Mouse (Mus musculus) heart, embryonic 11.5 days (tissue): ENCODE measurements around the gene Dda1. TPM values are rescaled to one million over a fixed set of nuclear protein-coding genes. Genes with fewer than 3 reads are reported as not detected.

ENCODE experiments used
- ATAC-seq: fragments of 200-750 bp; cut with Nextera tagmentation; replicated peaks from 2 replicates; pipeline ENCODE4 v1.8.0; 2017; ENCODE audit warnings: moderate library complexity; ENCODE audit not compliant: insufficient number of reproducible peaks, low FRiP score, low TSS enrichment
- H3K27ac ChIP-seq: fragments of 300-500 bp; sonication (generic); 2 replicates; pipeline ENCODE4 v1.5.1; 2014; ENCODE audit warnings: mild to moderate bottlenecking, low read depth, low read length
- H3K27me3 ChIP-seq: fragments of 300-500 bp; sonication (generic); 2 replicates; pipeline ENCODE4 v1.6.1; 2014; ENCODE audit warnings: mild to moderate bottlenecking, low read length, mixed read lengths; ENCODE audit not compliant: control insufficient read depth, insufficient read depth
- H3K36me3 ChIP-seq: fragments of 300-500 bp; sonication (generic); 2 replicates; pipeline ENCODE4 v1.6.1; 2014; ENCODE audit warnings: mild to moderate bottlenecking, low read length, moderate library complexity, mixed read lengths; ENCODE audit not compliant: control insufficient read depth, insufficient read depth
- H3K4me1 ChIP-seq: fragments of 300-500 bp; sonication (generic); 2 replicates; pipeline ENCODE4 v1.6.1; 2014; ENCODE audit warnings: low read length; ENCODE audit not compliant: control insufficient read depth, insufficient read depth
- H3K4me2 ChIP-seq: fragments of 300-500 bp; sonication (generic); 2 replicates; pipeline ENCODE4 v1.6.1; 2014; ENCODE audit warnings: mild to moderate bottlenecking, moderate library complexity
- H3K4me3 ChIP-seq: fragments of 300-500 bp; sonication (generic); 2 replicates; pipeline ENCODE4 v1.5.1; 2014; ENCODE audit warnings: low read depth, low read length
- H3K9ac ChIP-seq: fragments of 300-500 bp; sonication (generic); 2 replicates; pipeline ENCODE4 v1.6.1; 2014; ENCODE audit warnings: mild to moderate bottlenecking, low read depth, low read length, moderate library complexity
- H3K9me3 ChIP-seq: fragments of 300-500 bp; sonication (generic); replicated peaks from 2 replicates; pipeline ENCODE4 v1.6.1; 2016; ENCODE audit warnings: low read length; ENCODE audit not compliant: control insufficient read depth
- WGBS: fragments of 180-500 bp; shearing (Covaris S2); extraction: QIAGEN DNeasy Blood & Tissue Kit; methylation state at CpG from one replicate; pipeline ENCODE4 v1.1.7; 2014; ENCODE audit not compliant: insufficient replicate concordance; 5-methylcytosine and 5-hydroxymethylcytosine counted together
- polyA plus RNA-seq: library from polyadenylated mRNA; unstranded; fragments of >200 nt; fragmentation: Nextera tagmentation; extraction: Ambion mirVana; gene quantifications from 2 replicates; pipeline ENCODE4 v1.2.1, GENCODE M21; 2014

The Dda1 gene
- polyA plus RNA-seq, 1 experiment from 2014 or later = 95.9 TPM

DNA sequence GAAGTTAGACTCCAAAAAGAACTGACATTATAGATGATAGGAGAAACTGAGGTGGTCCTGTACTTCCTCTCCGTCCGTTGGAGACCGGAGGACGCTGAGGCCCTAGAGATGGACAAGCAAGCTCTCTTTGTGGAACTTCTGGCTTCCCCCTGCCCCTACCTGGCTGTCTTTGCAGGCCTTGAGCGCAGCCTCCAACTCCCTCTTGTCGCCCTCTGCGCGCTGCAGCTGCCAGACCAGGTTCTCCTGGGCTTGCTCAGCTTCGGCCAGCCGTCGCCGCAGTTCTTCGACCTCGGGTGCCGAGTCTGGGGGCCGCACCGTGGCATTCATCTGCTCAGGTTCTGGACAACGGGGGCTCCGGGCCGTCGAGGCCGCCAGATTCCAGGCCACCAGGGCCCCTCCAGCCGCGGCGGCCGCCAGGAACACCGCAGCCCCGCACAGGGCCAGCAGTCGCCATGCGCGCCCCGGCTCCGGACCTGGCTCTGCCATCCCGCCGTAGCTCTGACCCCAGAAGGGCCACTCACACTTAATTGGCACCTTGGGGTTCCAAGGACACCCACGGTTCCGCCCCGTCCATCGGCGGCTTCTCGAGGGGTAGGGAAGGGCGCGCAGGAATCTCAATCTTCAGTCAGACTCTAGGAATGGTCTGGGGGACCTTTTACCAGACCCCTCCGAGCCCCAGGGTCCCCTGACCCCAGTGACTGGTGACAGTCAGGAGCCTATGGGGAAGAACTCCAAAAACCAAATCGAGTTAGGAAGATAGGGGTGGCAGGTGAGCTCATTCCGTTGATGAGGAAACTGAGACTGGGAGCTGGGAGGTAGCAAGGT lies 56.4 kb downstream of the Dda1 start, which contains the start of gene Ccdc194:
TSS of gene Ccdc194 (minus strand) at position 486 of the 825 bp plus-strand sequence.
- no peaks in the 10 kb centered on the region for H3K36me3 ChIP-seq
- no peak for ATAC-seq
- H3K4me3 ChIP-seq = peak within 1 kb of the TSS; percentile 20
- H3K4me2 ChIP-seq = peak within 1 kb of the TSS; percentile 55
- peaks cover 12% of the 10 kb centered on the region for H3K27me3 ChIP-seq
- H3K9ac ChIP-seq = peak within 1 kb of the TSS; percentile 2; the same call in 1 of the 2 replicates
- H3K9me3 ChIP-seq = no peaks in the 10 kb centered on the region
- H3K27ac ChIP-seq = peak within 1 kb of the TSS; percentile 75
- WGBS = 7% methylated on average over 46 of the region's 46 CpGs
- peaks cover 22% of the 10 kb centered on the region for H3K4me1 ChIP-seq

Other genes starting within 250 kb of the Dda1 start
- gene Myo9b, start 196.5 kb upstream of the Dda1 start, polyA plus RNA-seq = 15.1 and 23.3 TPM in 2 replicates
- gene Haus8, start 196.3 kb upstream of the Dda1 start, polyA plus RNA-seq = 113 and 116 TPM in 2 replicates
- gene Use1, start 102.4 kb upstream of the Dda1 start, polyA plus RNA-seq = 73.3 and 80.7 TPM in 2 replicates
- gene Ocel1, start 97.9 kb upstream of the Dda1 start, polyA plus RNA-seq = 2.7 and 2.9 TPM in 2 replicates
- gene Nr2f6, start 87.2 kb upstream of the Dda1 start, polyA plus RNA-seq = 45.7 and 47.2 TPM in 2 replicates
- 3.0 and 4.3 TPM in 2 replicates for gene Ushbp1, start 73.4 kb upstream of the Dda1 start, polyA plus RNA-seq
- 89.6 and 92.1 TPM in 2 replicates for gene Babam1, start 72.3 kb upstream of the Dda1 start, polyA plus RNA-seq
- 21.2 and 23.0 TPM in 2 replicates for gene Ankle1, start 63.2 kb upstream of the Dda1 start, polyA plus RNA-seq
- gene Abhd8, start 5.5 kb upstream of the Dda1 start, polyA plus RNA-seq = 17.0 and 20.4 TPM in 2 replicates
- 163 and 169 TPM in 2 replicates for gene Mrpl34, start 4.2 kb upstream of the Dda1 start, polyA plus RNA-seq
- gene Ano8, start 16.8 kb downstream of the Dda1 start, polyA plus RNA-seq = 0.90 and 1.4 TPM in 2 replicates
- 4.8 and 5.3 TPM in 2 replicates for gene Gtpbp3, start 18.9 kb downstream of the Dda1 start, polyA plus RNA-seq
- 148 and 170 TPM in 2 replicates for gene Plvap, start 42.6 kb downstream of the Dda1 start, polyA plus RNA-seq
- gene Ccdc194, start 56.5 kb downstream of the Dda1 start, polyA plus RNA-seq = 0.55 and 1.3 TPM in 2 replicates
- gene Bst2, start 68.3 kb downstream of the Dda1 start, polyA plus RNA-seq = 4.2 and 17.4 TPM in 2 replicates
- gene Mvb12a, start 73.7 kb downstream of the Dda1 start, polyA plus RNA-seq = 59.7 and 63.3 TPM in 2 replicates
- gene Tmem221, start 89.7 kb downstream of the Dda1 start, polyA plus RNA-seq = 0.21 and 0.35 TPM in 2 replicates
- gene Nxnl1, start 97.4 kb downstream of the Dda1 start, polyA plus RNA-seq = not detected in 2 replicates
- 9.2 and 10.8 TPM in 2 replicates for gene Slc27a1, start 99.7 kb downstream of the Dda1 start, polyA plus RNA-seq
- 184 and 194 TPM in 2 replicates for gene Pgls, start 123.0 kb downstream of the Dda1 start, polyA plus RNA-seq
- 1.9 and 2.0 TPM in 2 replicates for gene Fam129c, start 128.4 kb downstream of the Dda1 start, polyA plus RNA-seq
- 47.8 and 55.6 TPM in 2 replicates for gene Colgalt1, start 141.8 kb downstream of the Dda1 start, polyA plus RNA-seq
- 0.63 and 0.65 TPM in 2 replicates for gene Unc13a, start 202.6 kb downstream of the Dda1 start, polyA plus RNA-seq
- 4.9 and 5.3 TPM in 2 replicates for gene Jak3, start 207.1 kb downstream of the Dda1 start, polyA plus RNA-seq
- 0.61 and 0.89 TPM in 2 replicates for gene Insl3, start 220.0 kb downstream of the Dda1 start, polyA plus RNA-seq
- gene B3gnt3, start 232.6 kb downstream of the Dda1 start, polyA plus RNA-seq = 1.4 and 1.8 TPM in 2 replicates